In genomic region chr8:117465250-117465649, GRCm38 (mm10) we compare ENCODE assay signal across 8 mouse cellular contexts. TPM values are rescaled to one million over a fixed set of nuclear protein-coding genes. Genes with fewer than 3 reads are reported as not detected.
A peak's percentile ranks its signal among the peaks of the same experiment; 100 is the strongest.
DNase-seq lines count a peak whose midpoint lies in the region; ATAC-seq lines count a peak whose summit lies in the region.

No protein-coding gene starts in this region.

- H3K9me3 ChIP-seq in embryonic facial prominence, embryonic 11.5 days (replicated peaks; ENCODE audit: control insufficient read depth, low read length): no peaks in the 10 kb centered on the region
- H3K9me3 ChIP-seq in hindbrain, embryonic 14.5 days (ENCODE audit: control insufficient read depth, low read length): no peaks in the 10 kb centered on the region

- H3K27me3 ChIP-seq in embryonic facial prominence, embryonic 11.5 days (ENCODE audit: control insufficient read depth, insufficient read depth, low read length): no peaks in the 10 kb centered on the region
- no peaks in the 10 kb centered on the region for H3K27me3 ChIP-seq in hindbrain, embryonic 14.5 days (ENCODE audit: control insufficient read depth, insufficient read depth, low read length)

- H3K4me3 ChIP-seq in embryonic facial prominence, embryonic 11.5 days (ENCODE audit: low read depth, low read length): no peak overlapping the region
- H3K4me3 ChIP-seq in hindbrain, embryonic 14.5 days (replicated peaks; ENCODE audit: low read length): no peak overlapping the region

- 44% methylated on average over 5 of the region's 5 CpGs for WGBS in embryonic facial prominence, embryonic 11.5 days
- WGBS in hindbrain, embryonic 14.5 days: 36% methylated on average over 5 of the region's 5 CpGs

- H3K4me1 ChIP-seq in embryonic facial prominence, embryonic 11.5 days (ENCODE audit: control insufficient read depth, insufficient read depth, low read length): peaks cover 2% of the 10 kb centered on the region; the same call in 1 of the 2 replicates
- H3K4me1 ChIP-seq in hindbrain, embryonic 14.5 days (replicated peaks; ENCODE audit: control insufficient read depth, insufficient read depth, low read length): peaks cover 7% of the 10 kb centered on the region

- DNase-seq in frontal cortex, postnatal 25 days (ENCODE audit: low spot score in 2 of 2): no peak
- DNase-seq in adrenal gland, postnatal 14 days: peak; percentile 81
- peak; percentile 90 for DNase-seq in embryonic facial prominence, embryonic 11.5 days (ENCODE audit: low spot score)
- DNase-seq in hindbrain, embryonic 14.5 days (ENCODE audit: low spot score): peak; percentile 91
- DNase-seq in layer of hippocampus, postnatal 36 days: peak; percentile 42 to 46
- DNase-seq in lung, postnatal 36 days: peak; percentile 87
- peak; percentile 75 for DNase-seq in retina, postnatal 7 days (ENCODE audit: low read depth, low spot score)

- no peaks in the 10 kb centered on the region for H3K36me3 ChIP-seq in embryonic facial prominence, embryonic 11.5 days (replicated peaks; ENCODE audit: control insufficient read depth, insufficient read depth, low read depth, low read length)
- H3K36me3 ChIP-seq in hindbrain, embryonic 14.5 days (replicated peaks; ENCODE audit: control insufficient read depth, insufficient read depth): 0 out of 2 replicates have a peak, but pooled peaks cover 8% of the 10 kb centered on the region

- no peak overlapping the region for H3K9ac ChIP-seq in embryonic facial prominence, embryonic 11.5 days (replicated peaks; ENCODE audit: low read length)
- H3K9ac ChIP-seq in hindbrain, embryonic 14.5 days: no peak overlapping the region

- H3K27ac ChIP-seq in embryonic facial prominence, embryonic 11.5 days (replicated peaks; ENCODE audit: low read depth, low read length): no peak overlapping the region
- H3K27ac ChIP-seq in hindbrain, embryonic 14.5 days: no peak overlapping the region

- H3K4me2 ChIP-seq in embryonic facial prominence, embryonic 11.5 days (ENCODE audit: low read depth, low read length): no peak overlapping the region
- H3K4me2 ChIP-seq in hindbrain, embryonic 14.5 days (replicated peaks): no peak overlapping the region

- ATAC-seq in frontal cortex, adult (ENCODE audit: low TSS enrichment): peak; percentile 73
- ATAC-seq in embryonic facial prominence, embryonic 11.5 days (replicated peaks; ENCODE audit: insufficient number of reproducible peaks, low FRiP score, low TSS enrichment, low read depth): peak; percentile 27; the same call in 1 of the 2 replicates
- ATAC-seq in hindbrain, embryonic 14.5 days (ENCODE audit: low FRiP score): peak; percentile 76

RNA-seq across cellular contexts. Expression of gene Plcg2, which starts 32.8 kb away (rescaled TPM):
- 3.4 and 8.0 TPM in 2 replicates for total RNA-seq in adrenal gland, postnatal 14 days (2021)
- 1.8 and 2.4 TPM in 2 replicates for polyA plus RNA-seq in embryonic facial prominence, embryonic 11.5 days (2014; fragmentation: Nextera tagmentation; extraction: Ambion mirVana)
- 1.2 TPM in 2 replicates for polyA plus RNA-seq in hindbrain, embryonic 14.5 days (2014; fragmentation: Nextera tagmentation; extraction: Ambion mirVana)
- 1 to 10 TPM; 2.6 to 3.3 TPM for total RNA-seq in layer of hippocampus, postnatal 36 days (2021)

Comparison
In these comparisons a context has a peak if more than half of its experiments do, and no peak if none do; other contexts are left out.
1. DNase-seq: peak in adrenal gland, postnatal 14 days (single experiment), embryonic facial prominence, embryonic 11.5 days (single experiment), hindbrain, embryonic 14.5 days (single experiment), layer of hippocampus, postnatal 36 days (2 of 2), lung, postnatal 36 days (single experiment) and retina, postnatal 7 days (single experiment); none in frontal cortex, postnatal 25 days (0 of 2).
2. Peak in every context shown above with its lines, with median percentiles within 50 percentile points of each other: ATAC-seq.